Mouse (Mus musculus) liver, adult 10 weeks (tissue): ENCODE results near the gene Gm29049. TPM values are rescaled to one million over a fixed set of nuclear protein-coding genes. Genes with fewer than 3 reads are reported as not detected.

Source experiments
- polyA plus RNA-seq: library from polyadenylated mRNA; stranded (reverse); fragments of 350-450 nt; fragmentation: Illumina TruSeq; extraction: RNeasy Lipid Tissue Mini Kit (QIAGEN cat#74804); gene quantifications from one replicate; pipeline ENCODE4 v1.2.3, GENCODE M21; 2014; ENCODE audit warnings: low read depth, low replicate concordance

Gm29049 gene
- not detected for polyA plus RNA-seq

DNA sequence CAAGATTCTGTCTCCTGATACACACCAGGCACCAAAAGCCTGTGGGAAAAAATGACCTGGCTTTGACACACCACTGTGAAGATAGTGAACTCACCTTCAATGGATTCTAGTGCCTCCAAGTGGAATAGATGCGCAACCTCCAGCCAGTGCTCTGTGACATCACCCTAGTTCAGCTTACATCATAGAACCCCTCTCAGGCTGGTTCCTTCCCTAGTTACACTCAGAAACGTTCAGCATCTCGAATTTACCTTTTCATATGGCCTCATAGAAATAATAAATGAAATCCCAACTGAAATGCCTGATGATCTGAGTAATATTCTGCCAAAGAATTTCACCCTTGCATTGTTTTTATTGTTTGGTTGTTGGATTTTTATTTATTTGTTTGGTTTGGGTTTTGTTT is at the start of gene Gm29049:
Gene Gm29049 (minus strand): TSS at position 101 of the 400 bp plus-strand sequence.

Other genes starting within 250 kb of the Gm29049 start
- gene Gm20825, start 74.3 kb upstream of the Gm29049 start, polyA plus RNA-seq, result not detected